Mouse (Mus musculus) embryonic fibroblast, embryonic 13.5 days (primary cell): ENCODE measurements around the gene Defb19. TPM values are rescaled to one million over a fixed set of nuclear protein-coding genes. Genes with fewer than 3 reads are reported as not detected.

Source experiments
- H3K27ac ChIP-seq: 2 replicates; pipeline ENCODE4 v1.5.1; 2012; ENCODE audit warnings: low read length, control low read depth, inconsistent platforms; ENCODE audit not compliant: insufficient read depth
- H3K4me1 ChIP-seq: 2 replicates; pipeline ENCODE4 v1.6.1; 2011; ENCODE audit warnings: low read length; ENCODE audit not compliant: control insufficient read depth, insufficient read depth
- H3K4me3 ChIP-seq: 2 replicates; pipeline ENCODE4 v1.5.1; 2011; ENCODE audit warnings: mild to moderate bottlenecking, control low read depth, low read length; ENCODE audit not compliant: insufficient read depth
- CTCF ChIP-seq: IDR thresholded peaks from 2 replicates; pipeline ENCODE4 v1.5.1; 2011; ENCODE audit warnings: mild to moderate bottlenecking, control low read depth, low read length, moderate library complexity, borderline replicate concordance; ENCODE audit not compliant: insufficient read depth
- POLR2A ChIP-seq: IDR thresholded peaks from 2 replicates; pipeline ENCODE4 v1.6.1; 2011; ENCODE audit warnings: low read depth, mild to moderate bottlenecking, control low read depth, low read length, moderate library complexity
- polyA plus RNA-seq: library from polyadenylated mRNA; stranded (reverse); fragments of >200 nt; gene quantifications from 2 replicates; pipeline ENCODE4 v1.2.4, GENCODE M21; 2011; ENCODE audit warnings: low read depth; ENCODE audit not compliant: missing spikeins, insufficient read length

Gene Defb19
- not detected in 2 replicates for polyA plus RNA-seq

DNA sequence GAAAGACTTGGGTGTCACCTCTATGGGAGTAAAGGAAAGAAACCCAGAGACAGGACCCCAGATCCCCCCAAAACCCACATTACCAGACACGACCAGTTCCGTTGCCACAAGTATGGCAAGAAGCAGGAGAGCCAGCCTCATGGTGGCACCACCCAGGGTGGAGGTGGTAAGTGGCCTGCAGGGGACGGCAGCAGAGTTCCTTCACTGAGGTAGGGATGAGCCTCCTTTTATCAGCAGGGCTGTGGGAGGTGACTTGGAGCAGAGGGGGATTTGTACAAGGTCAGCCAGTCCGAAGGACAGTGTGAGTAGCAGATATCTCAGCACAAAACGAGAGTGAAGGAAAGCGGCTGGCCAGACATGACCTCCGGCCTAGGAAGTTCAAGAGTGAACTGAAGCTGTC is at the start of gene Defb19:
Defb19 (minus strand) TSS at position 206 of the 400 bp plus-strand sequence.
- no peak within 1 kb of the TSS for H3K27ac ChIP-seq
- TF ChIP-seq POLR2A (no peak), CTCF (no peak)
- no peak within 1 kb of the TSS for H3K4me3 ChIP-seq
- no peaks in the 10 kb centered on the region for H3K4me1 ChIP-seq

DNA sequence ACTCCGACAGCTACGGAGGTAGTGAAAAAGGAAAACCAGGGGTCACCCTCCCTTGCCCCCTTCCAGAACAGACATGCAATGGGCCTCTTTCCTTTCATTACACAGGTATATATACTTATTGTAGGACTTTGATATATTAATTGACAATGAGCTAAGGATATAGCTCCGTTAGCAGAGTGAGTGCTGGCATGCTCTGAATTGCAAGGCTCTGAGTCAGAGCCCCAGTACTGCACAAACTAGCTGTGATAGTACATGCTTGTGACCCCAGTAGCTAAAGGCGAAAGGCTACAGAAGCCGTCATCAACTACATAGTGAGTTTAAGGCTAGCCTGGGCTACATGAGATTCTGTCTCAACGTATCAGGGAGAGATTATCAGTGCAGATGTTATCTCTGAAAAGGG is 49.8 kb upstream of the Defb19 start:
- H3K27ac ChIP-seq = no peak overlapping the region
- TF ChIP-seq POLR2A (no peak), CTCF (no peak)
- H3K4me1 ChIP-seq = no peaks in the 10 kb centered on the region
- no peak overlapping the region for H3K4me3 ChIP-seq

DNA sequence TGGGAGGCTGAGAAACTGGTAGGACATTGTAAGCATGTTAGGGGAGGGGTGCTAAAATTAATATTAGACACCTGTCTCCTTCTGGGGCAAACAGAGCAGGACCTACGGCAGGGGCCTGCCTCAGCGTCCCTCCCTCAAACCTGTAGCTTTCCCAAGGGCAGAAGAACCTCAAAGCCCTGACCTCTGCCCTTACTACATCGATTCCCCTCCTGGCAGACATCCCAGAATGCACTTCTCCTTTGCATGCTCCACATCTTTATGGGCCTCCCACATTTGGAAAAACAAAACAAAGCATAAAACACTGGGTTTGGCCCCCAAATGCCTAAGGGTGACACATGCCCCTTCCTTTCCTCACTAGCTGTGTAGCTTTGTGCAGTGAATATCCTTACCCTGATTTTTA is 49.1 kb upstream of the Defb19 start:
- Histone ChIP-seq H3K4me3 (no peak overlapping the region), H3K27ac (no peak overlapping the region), H3K4me1 (no peaks in the 10 kb centered on the region)
- no peak for TF ChIP-seq POLR2A
- no peak for TF ChIP-seq CTCF

DNA sequence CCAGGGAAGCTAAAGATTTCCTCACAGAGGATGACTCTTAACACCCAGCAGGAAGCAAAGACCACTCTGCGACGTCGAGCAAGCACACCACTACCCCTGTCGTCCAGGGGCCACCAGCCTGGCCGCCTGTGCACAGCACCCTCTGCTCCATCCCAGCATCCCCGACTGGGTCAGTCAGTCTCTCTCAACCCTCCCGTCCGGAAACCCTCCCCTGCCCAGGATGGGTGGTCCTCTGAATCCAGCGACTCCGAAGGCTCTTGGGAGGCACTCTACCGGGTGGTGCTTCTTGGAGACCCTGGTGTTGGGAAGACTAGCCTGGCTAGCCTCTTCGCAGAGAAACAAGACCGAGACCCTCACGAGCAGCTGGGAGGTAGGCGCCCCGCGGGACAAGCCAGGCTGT is 48.0 kb upstream of the Defb19 start:
- Histone ChIP-seq H3K4me3 (no peak overlapping the region), H3K4me1 (no peaks in the 10 kb centered on the region), H3K27ac (no peak overlapping the region)
- TF ChIP-seq POLR2A (no peak), CTCF (no peak)

DNA sequence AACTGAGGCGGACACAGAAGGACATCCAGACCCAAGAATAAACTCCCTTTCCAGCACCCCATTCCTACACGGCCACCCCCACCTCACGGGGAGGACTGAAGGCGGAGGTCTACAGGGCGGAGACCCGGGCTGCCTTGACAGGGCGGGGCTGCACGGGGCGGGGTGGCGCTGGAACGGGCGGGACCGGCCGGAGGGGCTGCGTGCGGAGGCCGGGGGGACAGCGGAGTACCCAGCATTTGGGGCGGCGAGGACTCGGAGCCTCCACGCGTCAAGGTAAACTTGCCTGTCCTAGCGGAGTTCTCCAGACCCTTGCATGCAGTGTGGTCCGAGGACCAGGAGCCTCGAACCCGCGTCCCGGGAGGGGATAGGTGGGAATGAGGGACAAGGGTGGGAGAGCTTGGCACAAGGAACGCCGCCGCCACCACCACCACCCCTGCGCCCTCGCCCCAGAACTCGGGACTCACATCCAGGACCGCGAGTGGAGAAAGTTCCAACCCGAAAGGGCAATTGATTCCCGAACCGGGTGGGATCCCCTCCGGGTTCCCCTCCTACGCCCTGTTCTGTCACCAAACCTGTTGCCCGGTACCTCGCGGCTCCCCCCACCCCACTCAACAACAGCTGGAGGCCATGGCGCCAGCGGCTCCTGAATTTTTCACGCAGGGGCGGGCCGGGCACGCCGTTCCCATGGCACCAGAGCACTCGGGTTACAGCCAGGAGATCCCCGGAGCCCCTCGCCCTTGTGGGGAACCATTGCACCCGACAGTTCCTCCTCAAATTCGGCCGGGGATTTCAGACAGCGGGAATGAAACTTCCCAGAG is 46.9 kb upstream of the Defb19 start, which contains the start of gene Rem1:
Rem1 (plus strand) TSS at position 178 of the 818 bp plus-strand sequence.
- H3K4me1 ChIP-seq = no peaks in the 10 kb centered on the region
- peak within 1 kb of the TSS; percentile 22 for H3K4me3 ChIP-seq
- H3K27ac ChIP-seq = no peak within 1 kb of the TSS
- TF ChIP-seq POLR2A (no peak), CTCF (no peak)

DNA sequence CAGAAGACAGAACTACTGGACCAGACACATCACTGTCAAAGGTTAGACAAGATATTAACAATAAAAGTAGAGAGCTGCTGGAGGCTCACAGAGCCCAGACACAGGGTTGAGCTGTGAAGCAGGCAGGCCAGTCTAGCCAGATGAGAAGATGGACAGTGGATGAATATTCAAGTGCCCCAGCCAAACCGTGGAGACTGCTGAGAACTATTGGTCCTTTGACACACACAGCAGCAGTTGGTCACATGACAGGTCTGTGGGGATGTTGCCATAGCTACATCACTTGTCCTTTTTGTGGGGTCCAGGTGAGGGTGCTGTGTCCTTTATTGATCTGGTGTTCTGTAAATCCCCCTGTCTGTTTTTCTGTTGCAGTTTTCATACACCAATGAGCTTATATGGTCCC is 45.1 kb upstream of the Defb19 start:
- H3K4me3 ChIP-seq = no peak overlapping the region
- TF ChIP-seq POLR2A (no peak), CTCF (no peak)
- H3K27ac ChIP-seq = no peak overlapping the region
- H3K4me1 ChIP-seq = no peaks in the 10 kb centered on the region

DNA sequence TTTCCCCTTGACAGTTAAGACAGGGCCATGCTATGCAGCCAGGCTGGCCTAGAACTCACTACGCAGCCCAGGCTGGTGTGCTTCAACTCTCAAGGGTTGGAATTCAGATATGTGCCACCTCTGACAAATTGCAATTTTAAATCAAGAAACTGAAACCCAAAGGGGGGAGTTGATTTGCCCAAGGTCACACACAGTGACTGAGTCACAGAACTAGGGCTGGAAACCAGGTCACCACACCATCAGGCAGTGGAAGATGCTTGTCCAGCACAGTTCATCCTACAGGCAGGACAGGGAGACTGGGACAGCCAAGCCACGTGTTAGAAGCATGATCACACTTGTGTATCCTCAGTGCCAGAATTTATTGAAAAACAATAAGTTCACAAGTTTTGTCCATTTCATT is 44.5 kb upstream of the Defb19 start:
- H3K4me1 ChIP-seq = no peaks in the 10 kb centered on the region
- no peak for TF ChIP-seq POLR2A
- no peak overlapping the region for H3K27ac ChIP-seq
- H3K4me3 ChIP-seq = no peak overlapping the region

DNA sequence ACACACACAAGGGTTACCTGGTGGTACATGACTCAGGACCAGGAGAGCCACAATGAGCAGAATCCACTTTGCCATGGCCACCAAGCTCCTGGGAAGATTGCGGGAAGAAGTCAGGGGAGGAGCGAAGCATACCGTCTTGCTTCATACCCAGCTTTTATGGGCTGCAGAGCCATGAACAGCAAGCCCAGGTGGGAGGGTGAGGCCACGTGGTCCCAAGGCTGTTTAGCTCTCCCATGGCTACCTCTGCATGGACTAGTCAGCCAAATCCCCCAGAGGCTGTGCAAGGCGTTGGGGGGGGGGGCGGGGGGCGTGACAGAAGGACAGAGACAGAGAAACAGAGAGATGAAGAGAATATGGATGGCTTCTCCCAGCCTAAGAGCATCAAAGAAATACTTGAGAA is 42.8 kb upstream of the Defb19 start, which contains the start of gene Defb25:
Defb25 (minus strand) TSS at position 101 of the 400 bp plus-strand sequence.
- no peak for TF ChIP-seq CTCF
- TF ChIP-seq POLR2A = no peak

DNA sequence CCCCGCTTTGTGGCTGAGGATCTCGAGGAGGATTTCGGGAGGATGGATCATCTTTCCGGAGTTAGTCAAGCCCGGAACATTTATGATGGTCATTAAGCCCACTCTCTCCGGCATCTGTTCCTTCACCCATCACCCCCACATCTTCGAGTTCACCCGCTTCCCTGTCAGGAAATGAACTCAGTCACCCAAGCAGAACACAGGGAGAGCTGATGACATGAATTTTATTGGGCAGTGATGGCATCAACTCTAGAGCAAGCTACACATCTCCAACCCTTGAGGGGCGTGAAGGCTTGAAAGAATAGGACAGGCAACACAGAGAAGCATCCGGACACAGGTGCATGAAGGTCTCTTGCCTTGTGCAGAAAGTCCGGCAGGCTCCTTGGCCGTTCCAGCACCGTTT is 42.0 kb upstream of the Defb19 start:
- Histone ChIP-seq H3K4me3 (no peak overlapping the region), H3K4me1 (no peaks in the 10 kb centered on the region), H3K27ac (no peak overlapping the region)
- TF ChIP-seq CTCF (no peak), POLR2A (no peak)

More for the DNA sequence above, 42.8 kb upstream of the Defb19 start, which contains the start of gene Defb25:
- H3K27ac ChIP-seq = no peak within 1 kb of the TSS
- no peak within 1 kb of the TSS for H3K4me3 ChIP-seq
- H3K4me1 ChIP-seq = no peaks in the 10 kb centered on the region

DNA sequence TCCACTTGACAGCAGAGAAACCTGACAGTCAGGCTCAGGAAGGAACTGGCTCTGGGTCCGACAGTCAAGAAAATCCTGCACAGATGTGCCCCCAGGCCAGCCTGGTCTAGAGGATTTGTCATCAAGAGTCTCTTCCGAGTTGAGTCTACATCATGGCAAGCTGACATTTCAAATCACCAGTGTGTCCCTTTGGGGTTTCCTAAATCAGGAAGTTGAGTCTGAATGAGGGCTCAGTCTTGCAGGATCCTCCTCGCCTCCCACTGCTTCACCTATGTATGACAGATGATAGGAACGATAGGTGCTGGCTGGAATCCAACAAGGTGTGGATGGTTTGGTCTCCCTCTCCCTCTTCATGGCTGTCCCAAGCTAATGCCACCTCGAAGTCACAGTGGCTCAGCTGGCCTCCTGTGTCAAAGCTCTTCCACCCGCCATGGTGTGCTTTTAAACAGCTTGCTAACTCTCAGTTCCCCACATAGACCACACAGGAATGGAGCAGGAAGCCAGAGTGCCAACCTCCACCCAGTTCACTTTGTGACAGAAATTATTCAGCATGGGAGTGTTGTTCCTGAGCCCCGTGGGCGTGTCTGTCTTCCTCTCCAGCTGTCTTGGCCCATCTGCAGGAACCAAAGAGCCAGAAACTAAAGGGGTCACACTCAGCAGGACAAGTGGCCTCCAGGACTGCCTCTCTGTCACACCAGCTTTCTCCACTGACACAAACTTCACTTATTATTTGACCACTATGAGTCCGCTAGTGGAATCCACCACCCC is 40.4 kb upstream of the Defb19 start:
- no peaks in the 10 kb centered on the region for H3K4me1 ChIP-seq
- no peak overlapping the region for H3K27ac ChIP-seq
- H3K4me3 ChIP-seq = no peak overlapping the region
- TF ChIP-seq POLR2A = no peak
- no peak for TF ChIP-seq CTCF
